Mouse (Mus musculus): ENCODE data around the gene Apba3.

Apba3 gene

GRCm38 (mm10) chr10:81306837-81307682, 40.3 kb downstream of the Apba3 start:
- DNase-seq: no peak

GRCm38 (mm10) chr10:81309571-81309970, 42.8 kb downstream of the Apba3 start:
- DNase-seq: no peak

- DNase-seq: no peak
Observed at GRCm38 (mm10) chr10:81313581-81313980, 46.8 kb downstream of the Apba3 start.

GRCm38 (mm10) chr10:81314201-81314600, 47.4 kb downstream of the Apba3 start:
- no peak for DNase-seq

- DNase-seq: no peak
Observed at GRCm38 (mm10) chr10:81315587-81315986, 48.8 kb downstream of the Apba3 start.

- DNase-seq: no peak
Observed at GRCm38 (mm10) chr10:81316338-81317060, 49.7 kb downstream of the Apba3 start.

- DNase-seq: no peak
Observed at GRCm38 (mm10) chr10:81317273-81317672, 50.5 kb downstream of the Apba3 start.

GRCm38 (mm10) chr10:81318589-81319329, 52.0 kb downstream of the Apba3 start:
- DNase-seq: no peak

- DNase-seq: no peak
Observed at GRCm38 (mm10) chr10:81319330-81319699, 52.6 kb downstream of the Apba3 start.

- peak in 1 of 2 experiments; percentile 93 for DNase-seq
Observed at GRCm38 (mm10) chr10:81319741-81320549, 53.2 kb downstream of the Apba3 start.

- peak; percentile 97 to 99 for DNase-seq
Observed at GRCm38 (mm10) chr10:81320550-81321347, 54.0 kb downstream of the Apba3 start, which contains the start of gene Cactin. Gene Cactin (plus strand): TSS chr10:81321103.

GRCm38 (mm10) chr10:81321436-81321835, 54.7 kb downstream of the Apba3 start:
- no peak for DNase-seq

- DNase-seq: peak in 1 of 2 experiments; percentile 16
Observed at GRCm38 (mm10) chr10:81322444-81322843, 55.7 kb downstream of the Apba3 start.

Data from spleen, adult 18-20 months (tissue).